Mouse (Mus musculus) urinary bladder, adult 2 months (tissue): ENCODE data around the gene Arpc1a. TPM values are rescaled to one million over a fixed set of nuclear protein-coding genes. Genes with fewer than 3 reads are reported as not detected.

Experiments used
- DNase-seq: peaks from one replicate; pipeline ENCODE4 v3.0.0; 2022; ENCODE audit warnings: low spot score
- polyA plus RNA-seq: library from polyadenylated mRNA; depleted of rRNA; stranded (reverse); fragments of >200 nt; gene quantifications from 2 replicates; pipeline ENCODE4 v1.2.3, GENCODE M21; 2012; rRNA removed

The Arpc1a gene
- polyA plus RNA-seq, 1 experiment: 341 TPM

DNA sequence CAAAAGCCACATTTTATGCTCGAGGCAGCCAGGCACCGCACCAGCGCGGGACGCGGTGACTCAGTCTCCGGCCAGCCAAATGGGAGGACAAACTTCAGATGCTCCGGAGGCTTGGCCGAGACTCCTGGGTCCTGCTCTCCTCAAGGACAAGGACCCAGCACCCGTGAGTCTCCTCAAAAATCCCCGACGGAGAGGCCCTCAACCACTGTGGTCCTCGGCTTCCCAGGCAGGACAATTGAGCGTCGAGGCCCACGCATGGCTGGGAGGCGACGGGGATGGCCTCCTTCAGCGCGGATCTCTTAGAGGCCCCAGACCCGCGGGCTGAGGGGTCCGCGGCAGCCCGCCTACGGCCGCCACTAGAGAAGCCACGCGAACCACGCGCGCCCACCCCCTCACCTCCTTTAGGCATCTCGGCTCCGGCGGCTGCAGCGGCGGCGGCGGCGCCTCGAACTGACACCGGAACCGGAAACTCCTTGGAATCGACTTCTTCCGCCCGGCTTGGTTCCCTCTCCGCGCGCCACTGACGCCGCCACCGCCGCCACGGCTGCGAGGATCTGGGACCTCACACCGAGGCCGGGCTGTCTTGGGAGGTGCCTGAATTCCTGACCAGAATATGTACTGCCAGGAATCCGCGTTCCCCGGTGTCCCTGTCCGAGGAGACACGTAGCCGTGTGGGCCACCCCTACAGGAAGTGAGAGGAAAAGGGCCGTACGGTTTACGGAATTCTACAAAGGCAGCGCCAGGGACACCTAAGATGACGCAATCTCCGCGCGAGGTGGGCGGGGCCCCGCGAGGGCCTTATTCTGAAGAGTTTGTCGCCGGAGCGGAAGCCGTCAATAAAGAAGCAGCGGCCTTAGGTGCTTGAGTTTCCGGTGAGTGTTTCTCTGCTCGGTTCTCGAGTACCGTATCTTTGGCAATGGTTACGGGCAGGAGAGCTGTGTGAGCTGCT is 56.2 kb downstream of the Arpc1a start, which contains the start of the genes Pdap1 and Bud31:
Pdap1 (minus strand) TSS at position 668 of the 949 bp plus-strand sequence.
Bud31 (plus strand) TSS at position 792 of the 949 bp plus-strand sequence.
- peak; percentile 96 for DNase-seq

DNA sequence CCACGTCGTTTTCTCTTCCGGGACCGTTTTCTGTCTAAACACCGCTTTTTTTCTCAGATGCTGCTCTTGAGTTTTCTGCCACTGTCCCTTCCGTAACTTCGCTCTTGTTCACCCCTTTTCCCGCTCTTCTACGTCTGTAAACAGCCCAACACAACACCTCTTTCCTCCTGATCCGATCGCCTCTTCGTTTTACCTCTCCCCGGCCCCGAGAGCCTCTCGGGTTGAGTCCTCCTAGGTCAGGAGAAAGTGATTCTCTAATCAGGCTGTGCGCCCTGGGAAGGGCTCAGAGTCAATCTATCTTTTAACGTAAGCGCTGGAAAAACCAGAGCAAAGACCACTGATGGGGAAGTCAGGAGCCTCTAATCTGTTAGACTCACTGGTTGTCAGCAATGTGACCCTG is 57.0 kb downstream of the Arpc1a start:
- DNase-seq: no peak

DNA sequence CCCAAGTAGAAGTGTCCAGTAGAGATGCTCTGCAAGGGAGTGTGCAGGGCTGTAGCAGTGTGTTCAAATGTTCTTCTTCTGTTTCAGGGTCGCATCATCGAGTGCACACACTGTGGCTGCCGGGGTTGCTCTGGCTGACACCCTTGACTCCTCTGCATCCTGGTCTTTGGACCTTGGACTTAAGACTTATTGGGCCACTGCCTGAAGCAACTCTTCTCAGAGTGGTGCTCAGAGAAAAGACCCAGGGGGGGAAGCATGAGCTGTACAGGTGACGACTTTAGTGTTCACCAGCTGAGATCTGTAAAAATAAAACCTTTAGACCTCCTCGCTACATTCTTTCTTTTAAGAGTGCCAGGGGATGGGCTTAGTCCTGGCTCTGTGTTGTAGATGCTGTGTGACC is 64.1 kb downstream of the Arpc1a start:
- DNase-seq: no peak

DNA sequence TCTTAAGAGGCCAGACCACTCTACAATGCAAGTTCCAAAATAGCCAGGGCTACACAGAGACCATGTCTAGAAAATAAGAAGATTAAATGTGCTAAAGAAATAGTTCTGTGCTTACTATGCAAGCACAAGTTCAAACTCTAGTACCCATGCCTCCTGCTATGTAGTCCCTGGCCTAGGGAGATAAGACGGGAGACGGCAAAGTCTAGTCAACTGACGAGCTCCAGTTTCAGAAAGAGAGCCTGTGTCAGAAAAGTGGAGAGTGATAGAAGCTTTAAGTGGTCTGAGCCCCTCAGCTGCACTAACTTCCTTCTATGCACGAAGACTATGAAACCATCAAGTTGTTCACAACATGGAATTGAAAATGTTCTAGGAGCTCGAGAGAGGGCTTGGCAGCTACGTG is 65.7 kb downstream of the Arpc1a start:
- no peak for DNase-seq

DNA sequence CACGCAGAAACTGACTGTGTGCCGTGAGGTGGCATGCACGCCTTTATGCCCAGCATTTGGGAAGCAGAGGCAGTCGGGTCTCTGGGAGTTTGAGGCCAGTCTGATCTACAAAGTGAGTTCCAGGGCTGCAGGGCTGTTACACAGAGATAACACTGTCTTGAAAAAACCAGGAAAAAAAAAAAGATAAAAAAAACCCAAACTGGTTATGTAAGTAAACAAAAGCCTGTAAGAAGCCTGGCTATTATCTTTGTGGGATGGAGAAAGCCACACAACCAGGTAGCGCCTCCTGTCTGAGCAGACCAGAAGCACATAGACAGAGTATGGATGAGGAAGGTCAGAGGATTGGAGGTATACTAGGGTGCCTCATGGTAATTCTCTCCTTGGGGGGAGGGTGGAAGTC is 69.1 kb downstream of the Arpc1a start:
- no peak for DNase-seq

Other genes starting within 250 kb of the Arpc1a start
- gene Smurf1, start 118.0 kb upstream of the Arpc1a start, polyA plus RNA-seq: 23.2 and 27.5 TPM in 2 replicates
- gene Gm4871, start 51.1 kb upstream of the Arpc1a start, polyA plus RNA-seq: not detected in 2 replicates
- gene 1700018F24Rik, start 40.8 kb upstream of the Arpc1a start, polyA plus RNA-seq: not detected in 2 replicates
- gene Kpna7, start 200 bp downstream of the Arpc1a start, polyA plus RNA-seq: not detected in 2 replicates
- gene Arpc1b, start 30.4 kb downstream of the Arpc1a start, polyA plus RNA-seq: 410 and 483 TPM in 2 replicates
- gene Pdap1, start 56.4 kb downstream of the Arpc1a start, polyA plus RNA-seq: 51.4 and 62.5 TPM in 2 replicates
- 80.5 and 98.6 TPM in 2 replicates for gene Bud31, start 56.5 kb downstream of the Arpc1a start, polyA plus RNA-seq
- gene Ptcd1, start 83.3 kb downstream of the Arpc1a start, polyA plus RNA-seq: 12.9 TPM in 2 replicates
- gene Cpsf4, start 83.4 kb downstream of the Arpc1a start, polyA plus RNA-seq: 20.4 and 25.4 TPM in 2 replicates
- gene Atp5j2, start 108.2 kb downstream of the Arpc1a start, polyA plus RNA-seq: 266 and 278 TPM in 2 replicates
- 6.8 and 7.4 TPM in 2 replicates for gene Zkscan14, start 118.0 kb downstream of the Arpc1a start, polyA plus RNA-seq
- 7.4 and 9.1 TPM in 2 replicates for gene Zkscan5, start 120.7 kb downstream of the Arpc1a start, polyA plus RNA-seq
- 30.0 and 31.5 TPM in 2 replicates for gene Zfp655, start 147.9 kb downstream of the Arpc1a start, polyA plus RNA-seq
- gene Zscan25, start 196.7 kb downstream of the Arpc1a start, polyA plus RNA-seq: 16.1 and 19.1 TPM in 2 replicates